Mouse (Mus musculus): ENCODE results near the gene Lman1l.

Lman1l gene

GRCm38 (mm10) chr9:57644944-57645893, 24.6 kb upstream of the Lman1l start:
- DNase-seq (ENCODE audit: low spot score): peak; percentile 93

- peak; percentile 49 for DNase-seq (ENCODE audit: low spot score)
Observed at GRCm38 (mm10) chr9:57644442-57644943, 23.9 kb upstream of the Lman1l start.

GRCm38 (mm10) chr9:57643856-57644180, 23.2 kb upstream of the Lman1l start:
- DNase-seq (ENCODE audit: low spot score): no peak

- DNase-seq (ENCODE audit: low spot score): no peak
Observed at GRCm38 (mm10) chr9:57643169-57643855, 22.7 kb upstream of the Lman1l start.

- DNase-seq (ENCODE audit: low spot score): no peak
Observed at GRCm38 (mm10) chr9:57641775-57642550, 21.4 kb upstream of the Lman1l start.

GRCm38 (mm10) chr9:57641022-57641421, 20.4 kb upstream of the Lman1l start:
- DNase-seq (ENCODE audit: low spot score): no peak

GRCm38 (mm10) chr9:57640384-57640783, 19.8 kb upstream of the Lman1l start:
- no peak for DNase-seq (ENCODE audit: low spot score)

GRCm38 (mm10) chr9:57639661-57640328, 19.2 kb upstream of the Lman1l start:
- no peak for DNase-seq (ENCODE audit: low spot score)

GRCm38 (mm10) chr9:57638651-57639459, 18.3 kb upstream of the Lman1l start:
- no peak for DNase-seq (ENCODE audit: low spot score)

GRCm38 (mm10) chr9:57637741-57638322, 17.3 kb upstream of the Lman1l start:
- no peak for DNase-seq (ENCODE audit: low spot score)

GRCm38 (mm10) chr9:57637272-57637671, 16.7 kb upstream of the Lman1l start:
- no peak for DNase-seq (ENCODE audit: low spot score)

- DNase-seq (ENCODE audit: low spot score): no peak
Observed at GRCm38 (mm10) chr9:57633481-57634024, 13.0 kb upstream of the Lman1l start.

- DNase-seq (ENCODE audit: low spot score): peak; percentile 83
Observed at GRCm38 (mm10) chr9:57629118-57629874, 8.7 kb upstream of the Lman1l start.

- DNase-seq (ENCODE audit: low spot score): no peak
Observed at GRCm38 (mm10) chr9:57628717-57629116, 8.1 kb upstream of the Lman1l start.

GRCm38 (mm10) chr9:57627892-57628291, 7.3 kb upstream of the Lman1l start:
- DNase-seq (ENCODE audit: low spot score): no peak

- no peak for DNase-seq (ENCODE audit: low spot score)
Observed at GRCm38 (mm10) chr9:57627191-57627590, 6.6 kb upstream of the Lman1l start.

- no peak for DNase-seq (ENCODE audit: low spot score)
Observed at GRCm38 (mm10) chr9:57625674-57626500, 5.3 kb upstream of the Lman1l start.

GRCm38 (mm10) chr9:57624295-57624694, 3.7 kb upstream of the Lman1l start:
- no peak for DNase-seq (ENCODE audit: low spot score)

GRCm38 (mm10) chr9:57618854-57619253, 1.7 kb downstream of the Lman1l start:
- DNase-seq (ENCODE audit: low spot score): no peak

Data from embryo, embryonic 10.5 days (tissue).